ENCODE assay signal across 9 mouse cellular contexts in the genomic region with DNA sequence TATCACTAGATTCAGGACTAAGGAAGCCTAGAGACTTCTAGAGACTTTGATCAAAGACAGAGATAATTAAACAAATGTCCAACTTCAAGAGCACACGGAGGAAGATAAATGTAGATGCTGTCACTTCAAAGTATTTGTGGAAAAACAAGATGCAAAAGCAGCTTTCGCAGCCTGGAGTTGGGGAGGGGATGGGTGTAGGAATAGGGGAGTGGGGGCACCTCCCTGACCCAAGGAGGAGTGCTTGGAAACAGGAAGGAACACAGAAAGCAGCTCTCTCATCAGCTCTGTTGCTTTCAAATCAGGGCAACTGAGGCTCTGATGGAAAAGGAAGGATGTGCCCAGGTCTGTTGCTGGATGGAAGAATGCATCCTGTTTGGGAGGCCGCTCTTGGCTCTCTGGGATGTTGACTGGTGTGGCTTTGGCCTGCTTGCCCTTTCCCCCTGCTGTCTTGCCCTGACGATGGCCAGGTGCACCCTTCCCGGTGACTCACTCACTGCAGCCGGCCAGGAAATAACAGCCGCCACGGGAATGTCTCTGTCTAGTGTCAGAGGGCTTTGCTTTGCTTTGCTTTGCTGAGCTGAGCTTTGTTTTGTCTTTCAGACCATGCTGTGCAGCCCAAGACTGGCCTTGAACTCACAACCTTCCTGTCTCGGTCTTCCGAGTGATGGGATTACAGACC. TPM values are rescaled to one million over a fixed set of nuclear protein-coding genes. Genes with fewer than 3 reads are reported as not detected.
DNase-seq lines count a peak whose midpoint lies in the region; ATAC-seq lines count a peak whose summit lies in the region.
"Had no signal": no experiment of that assay in that cellular context is flagged by ENCODE, and none has a peak within 500 bp of the region (broad histone marks: within the 10 kb centered on the region; RNA-seq: fewer than 3 reads in every experiment).

No protein-coding gene starts in this region.

- H3K4me1 ChIP-seq in intestine, embryonic 14.5 days (replicated peaks; ENCODE audit: control insufficient read depth, insufficient read depth, low read length) = peaks cover 20% of the 10 kb centered on the region

- 30% methylated on average over 10 of the region's 10 CpGs for WGBS in intestine, embryonic 14.5 days

- DNase-seq in embryo, embryonic 9.5 days (ENCODE audit: extremely low spot score) = peak; percentile 31
- DNase-seq in embryo, embryonic 11 days = no peak
- DNase-seq in kidney, postnatal 4 days = peak; percentile 21 to 52
- no peak for DNase-seq in kidney, adult 18-20 months
- DNase-seq in Muller cell, postnatal 12 days (ENCODE audit: inconsistent ontology term) = peak; percentile 64
- peak; percentile 73 for DNase-seq in intestine, embryonic 14.5 days (ENCODE audit: low spot score)
- no peak for DNase-seq in layer of hippocampus, postnatal 10 days (ENCODE audit: low spot score in 2 of 2)
- no peak for DNase-seq in cerebellum, adult 9-10 months

- no peak; the same call in 1 of the 2 replicates for ATAC-seq in intestine, embryonic 14.5 days (replicated peaks; ENCODE audit: low FRiP score, low TSS enrichment, low read depth)

- H3K4me3 ChIP-seq in intestine, embryonic 14.5 days (ENCODE audit: low read depth, low read length) = no peak overlapping the region

- peak overlapping the region; percentile 69; the same call in 1 of the 2 replicates for H3K27ac ChIP-seq in intestine, embryonic 14.5 days (ENCODE audit: low read depth)
- H3K27ac ChIP-seq: macrophage had no signal

- no peaks in the 10 kb centered on the region for H3K27me3 ChIP-seq in intestine, embryonic 14.5 days (replicated peaks; ENCODE audit: control insufficient read depth, insufficient read depth, low read length)

- H3K36me3 ChIP-seq in intestine, embryonic 14.5 days (ENCODE audit: control insufficient read depth, insufficient read depth, low read length) = no peaks in the 10 kb centered on the region

- H3K4me2 ChIP-seq in intestine, embryonic 14.5 days (ENCODE audit: low read length) = no peak overlapping the region

- H3K9me3 ChIP-seq in intestine, embryonic 14.5 days (ENCODE audit: control insufficient read depth, low read length) = no peaks in the 10 kb centered on the region

- H3K9ac ChIP-seq in intestine, embryonic 14.5 days (ENCODE audit: low read length) = no peak overlapping the region

RNA-seq across cellular contexts. Expression of a gene that starts 23.8 kb away (rescaled TPM):
- polyA plus RNA-seq in intestine, embryonic 14.5 days (2014; fragmentation: Nextera tagmentation; extraction: Ambion mirVana) = 37.5 and 39.9 TPM in 2 replicates
- total RNA-seq in layer of hippocampus, postnatal 10 days (2021) = 10 to 100 TPM; 29.0 to 32.8 TPM

Comparison
In these comparisons a context has a peak if more than half of its experiments do, and no peak if none do; other contexts are left out.
1. DNase-seq: peak in embryo, embryonic 9.5 days (single experiment), kidney, postnatal 4 days (2 of 2), Muller cell, postnatal 12 days (single experiment) and intestine, embryonic 14.5 days (single experiment); none in embryo, embryonic 11 days (single experiment), kidney, adult 18-20 months (single experiment), layer of hippocampus, postnatal 10 days (0 of 2) and cerebellum, adult 9-10 months (single experiment).